Mouse (Mus musculus) neural tube, embryonic 11.5 days (tissue): ENCODE measurements around the gene Pcdh15. TPM values are rescaled to one million over a fixed set of nuclear protein-coding genes. Genes with fewer than 3 reads are reported as not detected.

ENCODE experiments used
- ATAC-seq: fragments of 200-750 bp; cut with Nextera tagmentation; 2 replicates; pipeline ENCODE4 v1.8.0; 2017; ENCODE audit warnings: moderate number of reproducible peaks, mild to moderate bottlenecking, moderate TSS enrichment, moderate library complexity; ENCODE audit not compliant: insufficient read depth, low FRiP score, low TSS enrichment
- DNase-seq: peaks from one replicate; pipeline ENCODE4 v3.0.0-alpha.2; 2015; ENCODE audit warnings: low spot score
- H3K27ac ChIP-seq: fragments of 300-500 bp; sonication (generic); 2 replicates; pipeline ENCODE4 v1.5.1; 2014; ENCODE audit warnings: low read depth, mild to moderate bottlenecking, low read length
- H3K27me3 ChIP-seq: fragments of 300-500 bp; sonication (generic); 2 replicates; pipeline ENCODE4 v1.6.1; 2014; ENCODE audit warnings: mild to moderate bottlenecking, low read length, mixed read lengths; ENCODE audit not compliant: control insufficient read depth, insufficient read depth
- H3K36me3 ChIP-seq: fragments of 300-500 bp; sonication (generic); 2 replicates; pipeline ENCODE4 v1.6.1; 2014; ENCODE audit warnings: mild to moderate bottlenecking, low read length, moderate library complexity, mixed read lengths; ENCODE audit not compliant: control insufficient read depth, insufficient read depth
- H3K4me1 ChIP-seq: fragments of 300-500 bp; sonication (generic); 2 replicates; pipeline ENCODE4 v1.6.1; 2014; ENCODE audit warnings: low read length, mixed read lengths; ENCODE audit not compliant: control insufficient read depth, insufficient read depth
- H3K4me2 ChIP-seq: fragments of 300-500 bp; sonication (generic); 2 replicates; pipeline ENCODE4 v1.6.1; 2014; ENCODE audit warnings: low read depth, mild to moderate bottlenecking, moderate library complexity
- H3K4me3 ChIP-seq: fragments of 300-500 bp; sonication (generic); 2 replicates; pipeline ENCODE4 v1.5.1; 2014; ENCODE audit warnings: low read depth, low read length
- H3K9ac ChIP-seq: fragments of 300-500 bp; sonication (generic); 2 replicates; pipeline ENCODE4 v1.6.1; 2014; ENCODE audit warnings: mild to moderate bottlenecking, low read length
- H3K9me3 ChIP-seq: fragments of 300-500 bp; sonication (generic); 2 replicates; pipeline ENCODE4 v1.6.1; 2016; ENCODE audit warnings: low read length; ENCODE audit not compliant: control insufficient read depth
- WGBS: fragments of 180-500 bp; shearing (Covaris S2); extraction: QIAGEN DNeasy Blood & Tissue Kit; methylation state at CpG from one replicate; pipeline ENCODE4 v1.1.7; 2014; 5-methylcytosine and 5-hydroxymethylcytosine counted together
- polyA plus RNA-seq: library from polyadenylated mRNA; unstranded; fragments of >200 nt; fragmentation: Nextera tagmentation; extraction: Ambion mirVana; gene quantifications from 2 replicates; pipeline ENCODE4 v1.2.1, GENCODE M21; 2014

Gene Pcdh15
- polyA plus RNA-seq, 1 experiment from 2014 or later, result 1.9 TPM

- DNase-seq (no peak), ATAC-seq (no peak)
- Histone ChIP-seq H3K4me2 (no peak overlapping the region), H3K36me3 (no peaks in the 10 kb centered on the region), H3K4me1 (no peaks in the 10 kb centered on the region), H3K27me3 (no peaks in the 10 kb centered on the region), H3K9me3 (no peaks in the 10 kb centered on the region), H3K9ac (no peak overlapping the region), H3K27ac (no peak overlapping the region), H3K4me3 (no peak overlapping the region)
- WGBS, result 83% methylated on average over 5 of the region's 5 CpGs
Observed at GRCm38 (mm10) chr10:73878055-73878728, 779.0 kb downstream of the Pcdh15 start.

- no peak for DNase-seq
Observed at GRCm38 (mm10) chr10:73878729-73879067, 779.6 kb downstream of the Pcdh15 start.

GRCm38 (mm10) chr10:73887771-73888170, 788.6 kb downstream of the Pcdh15 start:
- Histone ChIP-seq H3K27me3 (no peaks in the 10 kb centered on the region), H3K9me3 (no peaks in the 10 kb centered on the region), H3K27ac (no peak overlapping the region), H3K36me3 (no peaks in the 10 kb centered on the region), H3K9ac (no peak overlapping the region), H3K4me1 (no peaks in the 10 kb centered on the region), H3K4me2 (no peak overlapping the region), H3K4me3 (no peak overlapping the region)
- 71% methylated on average over 4 of the region's 4 CpGs for WGBS
- ATAC-seq (no peak), DNase-seq (no peak)

More at GRCm38 (mm10) chr10:73878729-73879067, 779.6 kb downstream of the Pcdh15 start:
- H3K27ac ChIP-seq, result no peak overlapping the region
- no peaks in the 10 kb centered on the region for H3K36me3 ChIP-seq
- ATAC-seq, result 0 out of 2 replicates have a peak, but pooled peaks have one; percentile 23
- H3K9me3 ChIP-seq, result no peaks in the 10 kb centered on the region
- no peaks in the 10 kb centered on the region for H3K27me3 ChIP-seq
- no peaks in the 10 kb centered on the region for H3K4me1 ChIP-seq
- WGBS, result 80% methylated on average over 4 of the region's 4 CpGs
- no peak overlapping the region for H3K4me3 ChIP-seq
- H3K4me2 ChIP-seq, result no peak overlapping the region
- H3K9ac ChIP-seq, result no peak overlapping the region

GRCm38 (mm10) chr10:73892251-73892650, 793.1 kb downstream of the Pcdh15 start:
- no peaks in the 10 kb centered on the region for H3K4me1 ChIP-seq
- no peaks in the 10 kb centered on the region for H3K9me3 ChIP-seq
- no peaks in the 10 kb centered on the region for H3K36me3 ChIP-seq
- DNase-seq (no peak), ATAC-seq (no peak)
- no peak overlapping the region for H3K4me2 ChIP-seq
- H3K9ac ChIP-seq, result no peak overlapping the region
- no peak overlapping the region for H3K27ac ChIP-seq
- H3K27me3 ChIP-seq, result no peaks in the 10 kb centered on the region
- H3K4me3 ChIP-seq, result no peak overlapping the region
- 90% methylated on average over 4 of the region's 4 CpGs for WGBS

GRCm38 (mm10) chr10:73896086-73896607, 797.0 kb downstream of the Pcdh15 start:
- no peaks in the 10 kb centered on the region for H3K36me3 ChIP-seq
- H3K27ac ChIP-seq, result no peak overlapping the region
- no peaks in the 10 kb centered on the region for H3K27me3 ChIP-seq
- no peak for ATAC-seq
- no peak for DNase-seq
- H3K4me3 ChIP-seq, result no peak overlapping the region
- H3K4me1 ChIP-seq, result no peaks in the 10 kb centered on the region
- H3K9me3 ChIP-seq, result no peaks in the 10 kb centered on the region
- H3K9ac ChIP-seq, result no peak overlapping the region
- H3K4me2 ChIP-seq, result no peak overlapping the region

- Histone ChIP-seq H3K4me2 (no peak overlapping the region), H3K9ac (no peak overlapping the region), H3K4me1 (no peaks in the 10 kb centered on the region), H3K27ac (no peak overlapping the region), H3K36me3 (no peaks in the 10 kb centered on the region), H3K4me3 (no peak overlapping the region), H3K9me3 (no peaks in the 10 kb centered on the region), H3K27me3 (no peaks in the 10 kb centered on the region)
- 82% methylated on average over 3 of the region's 3 CpGs for WGBS
- ATAC-seq (no peak), DNase-seq (no peak)
Observed at GRCm38 (mm10) chr10:73899165-73899564, 800.0 kb downstream of the Pcdh15 start.

GRCm38 (mm10) chr10:73907626-73908025, 808.5 kb downstream of the Pcdh15 start:
- Histone ChIP-seq H3K9ac (no peak overlapping the region), H3K9me3 (no peaks in the 10 kb centered on the region), H3K4me1 (no peaks in the 10 kb centered on the region), H3K4me2 (no peak overlapping the region), H3K27me3 (no peaks in the 10 kb centered on the region), H3K36me3 (no peaks in the 10 kb centered on the region), H3K27ac (no peak overlapping the region), H3K4me3 (no peak overlapping the region)
- DNase-seq, result no peak
- 86% methylated on average over 1 of the region's 1 CpGs for WGBS
- no peak for ATAC-seq

- H3K27me3 ChIP-seq, result no peaks in the 10 kb centered on the region
- H3K27ac ChIP-seq, result no peak overlapping the region
- DNase-seq (no peak), ATAC-seq (no peak)
- no peak overlapping the region for H3K4me3 ChIP-seq
- WGBS, result 64% methylated on average over 1 of the region's 1 CpGs
- no peak overlapping the region for H3K9ac ChIP-seq
- no peaks in the 10 kb centered on the region for H3K9me3 ChIP-seq
- no peak overlapping the region for H3K4me2 ChIP-seq
- H3K36me3 ChIP-seq, result no peaks in the 10 kb centered on the region
- no peaks in the 10 kb centered on the region for H3K4me1 ChIP-seq
Observed at GRCm38 (mm10) chr10:73908568-73908967, 809.4 kb downstream of the Pcdh15 start.

GRCm38 (mm10) chr10:73915170-73915569, 816.0 kb downstream of the Pcdh15 start:
- Histone ChIP-seq H3K36me3 (no peaks in the 10 kb centered on the region), H3K27me3 (no peaks in the 10 kb centered on the region), H3K4me3 (no peak overlapping the region), H3K27ac (no peak overlapping the region), H3K4me2 (no peak overlapping the region), H3K9me3 (no peaks in the 10 kb centered on the region), H3K9ac (no peak overlapping the region), H3K4me1 (no peaks in the 10 kb centered on the region)
- DNase-seq (no peak), ATAC-seq (no peak)
- 79% methylated on average over 4 of the region's 4 CpGs for WGBS
